Mouse (Mus musculus) heart, adult 2 months (tissue): ENCODE measurements around the gene 1520401A03Rik.
A peak's percentile ranks its signal among the peaks of the same experiment; 100 is the strongest.

Experiments
- CTCF ChIP-seq: fragments of 200-600 bp; IDR thresholded peaks from 2 replicates; pipeline ENCODE4 v1.8.1; 2022; ENCODE audit warnings: antibody characterized with exemption, mild to moderate bottlenecking, moderate library complexity
- POLR2A ChIP-seq: fragments of 200-500 bp; IDR thresholded peaks from 2 replicates; pipeline ENCODE4 v1.6.1; 2011; ENCODE audit warnings: mild to moderate bottlenecking, low read depth, low read length, control low read depth; ENCODE audit not compliant: insufficient read depth

DNA sequence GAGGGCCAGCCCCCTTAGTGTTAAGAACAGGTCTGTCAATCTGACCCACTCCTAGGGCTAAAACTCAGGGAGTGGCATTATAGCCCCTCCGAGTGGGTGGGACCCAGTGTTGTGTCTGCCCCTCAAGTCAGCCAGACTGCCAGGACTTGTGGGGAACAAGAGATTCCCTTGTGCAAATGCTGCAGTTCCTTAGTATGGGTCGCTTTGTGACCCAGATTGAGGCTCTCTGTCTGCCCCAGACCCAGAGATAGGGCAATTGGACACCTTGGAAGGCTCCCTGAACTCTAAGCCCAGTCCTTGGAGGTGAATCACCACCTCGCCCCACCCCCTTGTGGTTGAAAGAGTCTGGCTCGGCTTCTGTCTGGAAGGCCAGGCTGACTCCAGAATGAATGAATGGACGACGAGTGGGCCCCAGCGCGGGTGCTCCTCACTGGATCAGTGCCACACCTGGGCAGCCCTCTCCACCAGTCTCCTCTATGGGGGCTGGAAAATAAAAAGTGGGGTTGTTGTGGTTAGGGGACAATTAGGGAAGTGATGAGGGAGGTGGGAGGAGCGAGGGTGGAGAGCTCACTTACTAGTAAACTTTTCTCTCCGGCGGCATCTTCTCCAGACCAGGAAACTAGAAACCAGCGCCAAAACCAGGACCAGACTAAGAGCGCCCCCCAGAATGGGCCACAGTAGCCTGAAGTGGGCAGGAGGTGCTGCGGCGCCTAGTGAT is 46.9 kb downstream of the 1520401A03Rik start:
- TF ChIP-seq POLR2A (no peak), CTCF (peak; percentile 45)
